Mouse (Mus musculus) midbrain, postnatal 0 days (tissue): ENCODE data around the gene Jmjd6. TPM values are rescaled to one million over a fixed set of nuclear protein-coding genes. Genes with fewer than 3 reads are reported as not detected.
A peak's percentile ranks its signal among the peaks of the same experiment; 100 is the strongest.

ENCODE experiments used
- ATAC-seq: fragments of 200-750 bp; cut with Nextera tagmentation; 2 replicates; pipeline ENCODE4 v1.8.0; 2017; ENCODE audit warnings: moderate number of reproducible peaks, mild to moderate bottlenecking, moderate TSS enrichment, moderate library complexity; ENCODE audit not compliant: low FRiP score
- DNase-seq: peaks from one replicate; pipeline ENCODE4 v3.0.0-alpha.2; 2015; ENCODE audit warnings: low spot score
- H3K27ac ChIP-seq: fragments of 300-500 bp; sonication (generic); 2 replicates; pipeline ENCODE4 v1.5.1; 2014; ENCODE audit warnings: low read depth, mild to moderate bottlenecking, low read length, mixed read lengths
- H3K27me3 ChIP-seq: fragments of 300-500 bp; sonication (generic); 2 replicates; pipeline ENCODE4 v1.6.1; 2014; ENCODE audit warnings: low read length, control low read depth, mixed read lengths; ENCODE audit not compliant: insufficient read depth
- H3K36me3 ChIP-seq: fragments of 300-500 bp; sonication (generic); 2 replicates; pipeline ENCODE4 v1.6.1; 2014; ENCODE audit warnings: low read length, control low read depth, mixed read lengths; ENCODE audit not compliant: insufficient read depth
- H3K4me1 ChIP-seq: fragments of 300-500 bp; sonication (generic); 2 replicates; pipeline ENCODE4 v1.6.1; 2014; ENCODE audit warnings: mild to moderate bottlenecking, control low read depth, antibody characterized with exemption, low read length, mixed read lengths; ENCODE audit not compliant: insufficient read depth
- H3K4me2 ChIP-seq: fragments of 300-500 bp; sonication (generic); 2 replicates; pipeline ENCODE4 v1.6.1; 2014; ENCODE audit warnings: low read depth, mild to moderate bottlenecking, low read length, mixed read lengths; ENCODE audit not compliant: poor library complexity, severe bottlenecking
- H3K4me3 ChIP-seq: fragments of 300-500 bp; sonication (generic); 2 replicates; pipeline ENCODE4 v1.5.1; 2014; ENCODE audit warnings: low read depth, mild to moderate bottlenecking, low read length, moderate library complexity
- H3K9ac ChIP-seq: fragments of 300-500 bp; sonication (generic); replicated peaks from 2 replicates; pipeline ENCODE4 v1.6.1; 2014; ENCODE audit warnings: mild to moderate bottlenecking, low read length, moderate library complexity, mixed read lengths; ENCODE audit not compliant: poor library complexity, severe bottlenecking
- H3K9me3 ChIP-seq: fragments of 300-500 bp; sonication (generic); 2 replicates; pipeline ENCODE4 v1.6.1; 2016; ENCODE audit warnings: low read length, control low read depth
- CTCF ChIP-seq: IDR thresholded peaks from 2 replicates; pipeline ENCODE4 v1.5.1; 2016; ENCODE audit warnings: antibody characterized with exemption, mild to moderate bottlenecking
- WGBS: fragments of 180-500 bp; shearing (Covaris S2); extraction: QIAGEN DNeasy Blood & Tissue Kit; methylation state at CpG from one replicate; pipeline ENCODE4 v1.1.7; 2014; 5-methylcytosine and 5-hydroxymethylcytosine counted together
- polyA plus RNA-seq: library from polyadenylated mRNA; unstranded; fragments of >200 nt; fragmentation: Nextera tagmentation; extraction: Ambion mirVana; gene quantifications from 2 replicates; pipeline ENCODE4 v1.2.1, GENCODE M21; 2015
- total RNA-seq: library from RNA; depleted of rRNA; stranded (reverse); fragments of >200 nt; gene quantifications from 2 replicates; pipeline ENCODE4 v1.2.3, GENCODE M21; 2014

Gene Jmjd6
- total and polyA plus RNA-seq, 2 experiments from 2014 or later = 43.6 to 49.8 TPM

DNA sequence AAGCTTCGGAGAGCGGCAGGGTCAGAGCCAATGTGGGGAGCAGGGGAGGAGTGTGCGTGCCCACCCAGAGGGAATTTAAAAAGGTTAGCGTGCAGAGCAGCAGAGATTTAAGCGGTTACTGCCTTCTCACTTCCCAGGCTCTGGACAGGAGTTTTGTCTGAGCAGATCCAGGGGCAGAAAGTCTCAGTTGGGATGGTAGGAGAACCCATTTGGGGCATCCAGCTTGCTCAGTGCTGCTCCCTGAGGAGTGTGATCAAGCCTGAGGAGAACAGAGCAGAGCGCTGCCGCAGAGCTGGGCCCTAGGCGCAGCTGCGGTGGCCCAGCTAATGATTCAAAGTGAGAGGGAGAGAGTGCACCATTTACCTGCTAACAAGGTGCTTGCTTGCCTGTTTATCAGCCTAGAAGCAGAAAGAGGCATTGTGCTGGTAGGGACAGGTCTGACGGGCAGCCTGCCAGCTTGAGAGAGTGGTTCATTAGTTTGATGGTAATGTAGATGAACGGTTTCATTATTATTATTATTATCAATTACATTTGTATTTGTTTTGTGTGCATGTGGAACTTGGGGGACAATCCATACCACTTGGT is 34.3 kb downstream of the Jmjd6 start:
- no peak overlapping the region for H3K27ac ChIP-seq
- H3K4me3 ChIP-seq = no peak overlapping the region
- no peak overlapping the region for H3K9ac ChIP-seq
- H3K4me2 ChIP-seq = no peak overlapping the region
- H3K36me3 ChIP-seq = no peaks in the 10 kb centered on the region
- 83% methylated on average over 11 of the region's 11 CpGs for WGBS
- DNase-seq (no peak), ATAC-seq (no peak)
- no peak for TF ChIP-seq CTCF
- H3K4me1 ChIP-seq = peaks cover 17% of the 10 kb centered on the region; the same call in 1 of the 2 replicates
- H3K9me3 ChIP-seq = no peaks in the 10 kb centered on the region
- H3K27me3 ChIP-seq = no peaks in the 10 kb centered on the region

DNA sequence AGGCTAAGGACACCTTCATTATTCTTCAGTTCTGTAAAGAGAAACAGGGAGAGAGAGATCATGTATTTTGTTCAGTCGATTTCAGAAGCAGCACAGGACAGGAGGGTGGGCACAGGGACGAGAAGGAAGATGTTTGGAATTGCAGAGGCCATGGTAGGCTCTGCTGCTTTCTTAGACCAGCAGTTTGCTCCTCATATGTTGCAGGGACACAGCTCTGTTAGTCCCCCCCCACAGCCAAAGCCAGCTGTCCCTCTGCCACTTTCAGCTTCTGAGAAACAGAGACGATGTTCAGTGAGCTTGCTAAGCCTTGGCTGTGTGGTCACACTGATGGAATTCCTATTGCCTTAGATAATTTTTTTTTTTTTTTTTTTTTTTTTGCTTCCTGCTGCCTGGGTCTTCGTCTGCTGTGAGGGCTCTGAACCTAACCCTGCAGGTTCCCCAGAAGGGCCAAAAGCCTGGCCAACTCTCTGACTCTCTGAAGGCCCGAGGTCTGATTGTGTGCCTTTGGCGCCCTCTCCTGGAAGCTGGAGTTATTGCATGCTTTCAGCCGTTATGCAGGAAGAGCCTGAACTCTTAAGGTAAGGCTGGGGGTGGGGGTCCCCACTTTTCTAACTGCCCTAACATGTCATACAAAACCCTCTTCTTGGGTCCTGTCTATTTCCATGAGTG is 35.2 kb downstream of the Jmjd6 start:
- H3K4me1 ChIP-seq = peaks cover 15% of the 10 kb centered on the region; the same call in 1 of the 2 replicates
- TF ChIP-seq CTCF = peak; percentile 93

DNA sequence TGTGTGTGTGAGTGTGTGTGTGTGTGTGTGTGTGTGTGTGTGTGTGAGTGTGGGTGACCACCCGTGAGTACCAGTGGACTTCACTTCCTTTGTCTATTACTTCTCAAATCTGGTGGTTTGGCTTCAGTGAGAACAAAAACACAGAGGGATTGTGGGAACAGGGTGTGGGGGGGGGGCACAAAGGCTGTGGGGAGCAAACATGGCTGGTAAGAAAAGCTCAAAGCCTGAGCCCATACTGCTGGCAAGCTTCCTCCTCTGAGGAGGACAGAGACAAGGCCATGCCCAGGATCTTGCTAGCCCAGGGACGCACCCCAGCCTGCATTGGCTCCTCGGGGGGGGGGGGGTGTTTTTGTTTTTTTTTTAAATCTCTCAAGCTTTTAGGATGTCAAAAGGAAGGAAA is 35.7 kb downstream of the Jmjd6 start:
- Histone ChIP-seq H3K4me2 (no peak overlapping the region), H3K27me3 (no peaks in the 10 kb centered on the region), H3K9me3 (no peaks in the 10 kb centered on the region), H3K9ac (no peak overlapping the region), H3K36me3 (no peaks in the 10 kb centered on the region), H3K27ac (peak overlapping the region; percentile 38; the same call in 1 of the 2 replicates), H3K4me1 (peaks cover 11% of the 10 kb centered on the region; the same call in 1 of the 2 replicates), H3K4me3 (no peak overlapping the region)
- no peak for TF ChIP-seq CTCF
- ATAC-seq (no peak), DNase-seq (no peak)
- 48% methylated on average over 3 of the region's 3 CpGs for WGBS

More for the DNA sequence above, 35.2 kb downstream of the Jmjd6 start:
- H3K36me3 ChIP-seq = no peaks in the 10 kb centered on the region
- H3K27me3 ChIP-seq = no peaks in the 10 kb centered on the region
- H3K4me3 ChIP-seq = no peak overlapping the region
- WGBS = 17% methylated on average over 7 of the region's 7 CpGs
- H3K27ac ChIP-seq = peak overlapping the region; percentile 38; the same call in 1 of the 2 replicates
- ATAC-seq (no peak), DNase-seq (peak; percentile 88)
- no peak overlapping the region for H3K9ac ChIP-seq
- H3K4me2 ChIP-seq = no peak overlapping the region
- H3K9me3 ChIP-seq = no peaks in the 10 kb centered on the region

DNA sequence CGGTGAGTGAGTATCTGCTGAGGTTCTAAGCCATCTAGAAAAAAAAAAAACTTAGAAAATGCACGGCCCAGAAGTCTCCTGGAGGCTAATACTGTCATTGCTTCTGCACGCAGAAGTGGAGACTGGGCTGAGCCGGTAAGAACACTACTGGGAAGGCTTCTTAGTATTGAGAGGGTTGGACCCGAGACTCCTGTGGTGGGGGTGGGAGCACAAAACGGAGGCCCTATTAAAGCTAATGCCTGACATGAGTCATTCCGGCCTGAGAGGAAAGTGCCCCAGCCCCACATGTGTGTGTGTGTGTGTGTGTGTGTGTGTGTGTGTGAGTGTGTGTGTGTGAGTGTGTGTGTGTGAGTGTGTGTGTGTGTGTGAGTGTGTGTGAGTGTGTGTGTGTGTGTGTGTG is 36.1 kb downstream of the Jmjd6 start:
- no peak for DNase-seq

DNA sequence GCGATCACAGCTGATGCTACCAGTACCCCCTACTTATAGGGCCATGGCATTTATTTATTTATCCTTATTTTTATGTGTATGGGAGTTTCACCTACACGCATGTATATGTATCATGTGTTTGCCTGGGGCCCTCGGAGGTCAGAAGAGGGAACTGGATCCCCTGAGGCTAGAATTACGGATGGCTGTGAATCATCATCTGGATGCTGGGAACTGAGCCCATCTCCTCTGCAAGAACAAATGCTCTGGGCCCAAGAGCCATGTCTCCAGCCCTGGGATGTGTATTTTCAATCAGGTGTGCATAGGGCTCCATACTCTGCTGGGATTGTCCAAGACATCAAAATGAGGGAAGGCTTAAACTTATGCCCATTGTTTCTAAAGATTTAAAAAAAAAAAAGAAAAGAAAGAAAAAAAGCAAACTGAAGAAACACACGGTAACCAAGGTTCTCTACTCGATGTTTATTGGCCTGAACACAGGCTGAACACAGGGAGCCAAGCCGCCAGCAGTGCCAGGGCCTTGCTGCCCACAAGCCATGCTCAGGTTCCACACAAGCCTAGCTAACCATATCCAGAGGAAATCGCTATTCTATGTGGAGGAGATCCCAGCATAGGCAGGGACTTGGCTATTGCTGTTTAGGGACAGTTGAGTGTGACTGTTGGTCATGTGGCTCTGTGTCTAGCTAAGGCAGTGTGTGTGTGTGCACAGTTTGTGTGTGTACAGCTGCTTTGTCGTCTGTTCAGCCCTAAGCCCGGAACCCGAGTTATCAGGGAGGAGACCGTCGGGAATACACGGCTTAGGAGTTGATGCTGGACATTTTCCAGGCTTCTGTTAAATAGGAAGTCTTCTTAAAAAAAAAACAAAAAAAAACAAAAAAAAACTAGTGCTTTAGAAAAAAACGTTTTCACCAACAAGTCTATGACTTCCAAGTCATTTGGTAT is 36.8 kb downstream of the Jmjd6 start:
- Histone ChIP-seq H3K36me3 (no peaks in the 10 kb centered on the region), H3K9me3 (no peaks in the 10 kb centered on the region), H3K4me3 (no peak overlapping the region), H3K4me1 (peaks cover 10% of the 10 kb centered on the region; the same call in 1 of the 2 replicates), H3K27me3 (no peaks in the 10 kb centered on the region), H3K9ac (no peak overlapping the region), H3K4me2 (no peak overlapping the region), H3K27ac (no peak overlapping the region)
- DNase-seq (no peak), ATAC-seq (no peak)
- WGBS = 71% methylated on average over 15 of the region's 15 CpGs
- TF ChIP-seq CTCF = no peak

More for the DNA sequence above, 36.1 kb downstream of the Jmjd6 start:
- Histone ChIP-seq H3K27me3 (no peaks in the 10 kb centered on the region), H3K27ac (no peak overlapping the region), H3K4me2 (no peak overlapping the region), H3K36me3 (no peaks in the 10 kb centered on the region), H3K4me1 (peaks cover 10% of the 10 kb centered on the region; the same call in 1 of the 2 replicates), H3K4me3 (no peak overlapping the region), H3K9ac (no peak overlapping the region), H3K9me3 (no peaks in the 10 kb centered on the region)
- WGBS = 50% methylated on average over 7 of the region's 7 CpGs
- no peak for TF ChIP-seq CTCF
- ATAC-seq = no peak
